Mouse (Mus musculus) heart, adult 2 months (tissue): ENCODE measurements around the gene Pcgf2. TPM values are rescaled to one million over a fixed set of nuclear protein-coding genes. Genes with fewer than 3 reads are reported as not detected.
A peak's percentile ranks its signal among the peaks of the same experiment; 100 is the strongest.

ENCODE experiments used
- DNase-seq, 2 experiments: peaks; one replicate each; pipeline ENCODE4 v3.0.0; 2021
- H3K27ac ChIP-seq: fragments of 200-600 bp; 2 replicates; pipeline ENCODE4 v1.8.1; 2022
- H3K27me3 ChIP-seq: fragments of 200-500 bp; 2 replicates; pipeline ENCODE4 v1.6.1; 2012; ENCODE audit warnings: mild to moderate bottlenecking, low read length, inconsistent platforms, mixed read lengths; ENCODE audit not compliant: control insufficient read depth, insufficient read depth
- H3K36me3 ChIP-seq: fragments of 200-500 bp; 2 replicates; pipeline ENCODE4 v1.6.1; 2012; ENCODE audit warnings: low read length, inconsistent platforms; ENCODE audit not compliant: control insufficient read depth, insufficient read depth
- H3K4me1 ChIP-seq: fragments of 200-500 bp; 2 replicates; pipeline ENCODE4 v1.6.1; 2011; ENCODE audit warnings: low read length; ENCODE audit not compliant: control insufficient read depth, insufficient read depth
- H3K4me3 ChIP-seq: fragments of 200-600 bp; 2 replicates; pipeline ENCODE4 v1.8.1; 2022
- H3K79me2 ChIP-seq: fragments of 200-500 bp; replicated peaks from 2 replicates; pipeline ENCODE4 v1.6.1; 2012; ENCODE audit warnings: mild to moderate bottlenecking, inconsistent platforms, low read length, moderate library complexity, mixed read lengths; ENCODE audit not compliant: control insufficient read depth, insufficient read depth
- H3K9ac ChIP-seq: fragments of 200-500 bp; 2 replicates; pipeline ENCODE4 v1.6.1; 2012; ENCODE audit warnings: low read depth, mild to moderate bottlenecking, control low read depth, inconsistent platforms, low read length, mixed read lengths
- CTCF ChIP-seq: fragments of 200-600 bp; IDR thresholded peaks from 2 replicates; pipeline ENCODE4 v1.8.1; 2022; ENCODE audit warnings: antibody characterized with exemption, mild to moderate bottlenecking, moderate library complexity
- EP300 ChIP-seq: fragments of 200-500 bp; IDR thresholded peaks from 2 replicates; pipeline ENCODE4 v1.6.1; 2011; ENCODE audit warnings: low read depth, low read length, control low read depth; ENCODE audit not compliant: insufficient read depth
- POLR2A ChIP-seq: fragments of 200-500 bp; IDR thresholded peaks from 2 replicates; pipeline ENCODE4 v1.6.1; 2011; ENCODE audit warnings: mild to moderate bottlenecking, low read depth, low read length, control low read depth; ENCODE audit not compliant: insufficient read depth
- WGBS: fragments of 180-500 bp; shearing (Covaris S2); methylation state at CpG from one replicate; pipeline ENCODE4 v1.1.7; 2018; 5-methylcytosine and 5-hydroxymethylcytosine counted together
- intact Hi-C: fragments of 180-260 bp; cut with DNase I; formaldehyde crosslinking; loops from one replicate; pipeline ENCODE4 v1.15.1; 2025
- polyA plus RNA-seq: library from polyadenylated mRNA; depleted of rRNA; stranded (reverse); fragments of >200 nt; gene quantifications from 2 replicates; pipeline ENCODE4 v1.2.3, GENCODE M21; 2012
- total RNA-seq, 2 experiments: library from RNA; stranded (reverse); gene quantifications; 2 replicates each; pipeline ENCODE4 v1.2.3; 2021

Gene Pcgf2
- total and polyA plus RNA-seq, 3 experiments, result 4.1 to 17.8 (median 5.6) TPM

DNA sequence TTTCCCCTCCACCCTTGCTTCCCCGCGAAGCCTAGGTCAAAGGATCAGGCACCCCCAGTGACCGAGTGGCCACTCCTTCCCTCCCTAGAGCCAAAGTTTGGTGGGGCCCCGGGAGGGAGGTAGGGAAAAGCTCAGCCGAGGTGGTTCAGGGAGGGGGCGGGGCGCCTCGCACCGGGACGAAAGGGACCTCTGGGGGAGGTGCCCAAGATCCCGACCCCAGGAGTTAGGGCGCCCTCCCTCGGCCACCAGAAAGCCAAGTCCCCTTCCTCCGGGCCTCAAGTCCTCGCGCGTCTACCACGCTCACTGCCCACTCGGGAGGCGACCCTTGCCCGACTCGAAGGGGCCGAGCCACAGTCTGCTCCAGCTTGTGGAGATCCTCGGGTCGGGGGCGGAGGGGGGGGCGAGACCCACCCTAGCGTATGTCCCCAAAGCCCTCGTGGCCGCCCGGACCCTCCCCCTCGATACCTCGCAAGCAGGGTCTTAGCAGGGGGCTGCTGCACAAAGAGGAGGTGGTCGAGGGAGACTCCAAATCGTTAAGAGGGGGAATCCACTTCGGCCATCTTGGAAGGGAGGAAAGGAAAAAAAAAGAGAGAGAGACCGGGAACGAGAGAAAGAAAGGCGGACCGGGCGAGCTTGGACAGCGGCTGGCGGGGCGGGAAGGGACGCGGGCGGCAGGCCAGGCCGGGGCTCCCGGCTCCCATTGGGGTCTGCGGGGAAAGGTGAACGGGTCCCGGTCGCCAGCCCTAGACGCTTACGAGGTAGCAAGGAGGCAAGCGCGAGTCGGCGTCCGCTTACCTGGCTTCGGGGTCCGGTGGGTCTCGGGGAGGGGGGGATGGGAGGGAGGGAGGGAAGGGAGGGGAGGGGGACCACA, 1.3 kb downstream of the Pcgf2 start:
- H3K36me3 ChIP-seq, result no peaks in the 10 kb centered on the region
- no peaks in the 10 kb centered on the region; the same call in 1 of the 2 replicates for H3K79me2 ChIP-seq
- TF ChIP-seq EP300 (0 out of 2 replicates have a peak, but pooled peaks have one; percentile 3), CTCF (peak; percentile 61), POLR2A (no peak)
- peak overlapping the region; percentile 81 for H3K9ac ChIP-seq
- WGBS, result under 1% methylated on average over 62 of the region's 63 CpGs
- H3K27ac ChIP-seq, result peak overlapping the region; percentile 51
- intact Hi-C loops, result loop anchor here (2.0 kb wide), 1 partner anchor 38 kb away; no protein-coding TSS in a partner anchor
- peak; percentile 74 to 77 for DNase-seq
- peak overlapping the region; percentile 74 for H3K4me3 ChIP-seq
- H3K4me1 ChIP-seq, result peaks cover 7% of the 10 kb centered on the region
- no peaks in the 10 kb centered on the region for H3K27me3 ChIP-seq

DNA sequence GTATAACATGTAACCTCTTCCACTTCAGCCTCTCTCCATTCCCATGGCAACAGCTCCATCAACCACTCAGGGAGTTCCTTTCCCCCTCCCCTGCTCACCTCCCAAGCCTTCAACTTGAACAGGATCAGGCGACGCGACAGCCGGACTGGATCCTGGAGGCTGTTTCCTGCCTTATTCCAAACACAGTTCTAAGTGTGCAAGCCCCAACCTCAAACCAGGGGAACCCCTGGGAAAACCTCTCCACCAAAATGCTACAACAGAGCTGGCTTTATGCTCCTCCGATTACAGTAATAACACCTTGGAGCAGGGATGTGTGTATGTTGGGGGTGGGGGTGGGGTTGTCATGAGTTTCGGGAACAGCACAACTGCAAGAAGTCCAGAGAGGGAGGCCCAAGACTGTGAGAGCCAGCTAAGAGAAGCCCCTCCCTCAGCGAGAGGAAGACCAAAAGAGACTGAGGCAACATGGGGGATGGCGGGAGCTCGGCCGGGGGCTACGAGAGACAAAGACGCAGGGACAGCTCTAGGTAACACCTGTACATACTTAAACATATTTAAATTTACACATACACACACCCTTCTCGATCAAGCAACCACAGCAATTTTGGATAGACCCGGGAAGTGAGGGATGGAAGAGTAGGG, 2.3 kb downstream of the Pcgf2 start:
- Histone ChIP-seq H3K79me2 (no peaks in the 10 kb centered on the region; the same call in 1 of the 2 replicates), H3K27me3 (no peaks in the 10 kb centered on the region), H3K4me1 (peaks cover 6% of the 10 kb centered on the region), H3K4me3 (peak overlapping the region; percentile 74), H3K36me3 (no peaks in the 10 kb centered on the region), H3K9ac (no peak overlapping the region; the same call in 1 of the 2 replicates), H3K27ac (peak overlapping the region; percentile 51; the same call in 1 of the 2 replicates)
- TF ChIP-seq POLR2A (no peak), CTCF (no peak), EP300 (no peak)
- no peak for DNase-seq
- intact Hi-C loops, result loop anchor here (2.0 kb wide), 1 partner anchor 37 kb away; no protein-coding TSS in a partner anchor
- 26% methylated on average over 14 of the region's 14 CpGs for WGBS

DNA sequence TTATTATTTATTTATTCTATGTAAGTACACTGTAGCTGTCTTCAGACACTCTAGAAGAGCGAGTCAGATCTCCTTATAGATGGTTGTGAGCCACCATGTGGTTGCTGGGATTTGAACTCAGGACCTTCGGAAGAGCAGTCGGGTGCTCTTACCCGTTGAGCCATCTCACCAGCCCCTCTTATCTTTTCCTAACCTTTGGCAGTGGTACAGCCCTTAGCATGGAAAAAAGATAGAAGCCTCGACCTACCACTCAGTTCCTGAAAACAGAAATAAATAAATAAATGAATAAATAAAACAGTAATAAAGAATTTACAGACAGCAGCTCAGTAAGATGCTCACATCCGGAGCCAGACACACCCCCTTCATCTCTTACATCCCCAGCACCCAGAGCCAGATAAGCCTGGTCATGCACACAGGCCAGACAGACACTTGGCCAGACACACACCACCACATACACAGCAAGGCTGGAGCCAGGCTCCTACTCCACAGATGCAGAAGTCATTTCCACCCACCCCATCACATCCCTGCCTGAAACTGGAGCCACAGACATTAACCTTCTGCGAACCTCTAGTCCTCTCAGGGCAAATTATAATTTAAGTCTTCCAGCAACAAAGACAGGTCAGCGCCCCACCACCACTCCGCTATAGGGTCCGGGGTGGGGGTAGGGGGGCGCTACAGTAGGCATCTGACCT, 3.0 kb downstream of the Pcgf2 start:
- Histone ChIP-seq H3K4me3 (no peak overlapping the region), H3K27ac (no peak overlapping the region)
- DNase-seq, result no peak

DNA sequence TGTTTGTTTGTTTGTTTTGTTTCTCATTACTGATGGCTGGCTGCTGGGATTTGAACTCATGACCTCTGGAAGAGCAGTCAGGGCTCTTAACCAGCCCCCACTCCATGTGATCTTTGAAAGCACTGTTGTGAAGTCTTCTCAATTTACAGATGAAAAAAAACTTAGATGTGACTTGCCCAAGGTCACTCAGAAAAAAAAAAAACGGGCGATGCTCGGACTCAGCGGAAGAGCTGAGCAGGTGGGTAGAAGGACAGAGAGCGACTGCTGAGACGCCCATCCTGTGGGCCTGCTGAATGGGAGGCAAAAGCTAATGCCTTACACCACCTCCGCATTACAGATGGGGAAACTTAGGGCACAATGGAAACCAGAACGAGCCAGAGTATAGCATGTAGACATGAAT, 3.6 kb downstream of the Pcgf2 start:
- intact Hi-C loops, result no loop called here
- 87% methylated on average over 8 of the region's 8 CpGs for WGBS
- H3K4me3 ChIP-seq, result no peak overlapping the region
- H3K27ac ChIP-seq, result no peak overlapping the region
- H3K27me3 ChIP-seq, result no peaks in the 10 kb centered on the region
- H3K4me1 ChIP-seq, result peaks cover 4% of the 10 kb centered on the region
- no peaks in the 10 kb centered on the region for H3K36me3 ChIP-seq
- no peak overlapping the region for H3K9ac ChIP-seq
- TF ChIP-seq CTCF (no peak), POLR2A (no peak), EP300 (no peak)
- no peak for DNase-seq
- H3K79me2 ChIP-seq, result no peaks in the 10 kb centered on the region; the same call in 1 of the 2 replicates

More for the DNA sequence above, 3.0 kb downstream of the Pcgf2 start:
- 67% methylated on average over 11 of the region's 11 CpGs for WGBS
- H3K27me3 ChIP-seq, result no peaks in the 10 kb centered on the region
- H3K36me3 ChIP-seq, result no peaks in the 10 kb centered on the region
- H3K79me2 ChIP-seq, result no peaks in the 10 kb centered on the region; the same call in 1 of the 2 replicates
- TF ChIP-seq CTCF (no peak), EP300 (no peak), POLR2A (no peak)
- H3K4me1 ChIP-seq, result peaks cover 6% of the 10 kb centered on the region
- intact Hi-C loops, result no loop called here
- H3K9ac ChIP-seq, result no peak overlapping the region

DNA sequence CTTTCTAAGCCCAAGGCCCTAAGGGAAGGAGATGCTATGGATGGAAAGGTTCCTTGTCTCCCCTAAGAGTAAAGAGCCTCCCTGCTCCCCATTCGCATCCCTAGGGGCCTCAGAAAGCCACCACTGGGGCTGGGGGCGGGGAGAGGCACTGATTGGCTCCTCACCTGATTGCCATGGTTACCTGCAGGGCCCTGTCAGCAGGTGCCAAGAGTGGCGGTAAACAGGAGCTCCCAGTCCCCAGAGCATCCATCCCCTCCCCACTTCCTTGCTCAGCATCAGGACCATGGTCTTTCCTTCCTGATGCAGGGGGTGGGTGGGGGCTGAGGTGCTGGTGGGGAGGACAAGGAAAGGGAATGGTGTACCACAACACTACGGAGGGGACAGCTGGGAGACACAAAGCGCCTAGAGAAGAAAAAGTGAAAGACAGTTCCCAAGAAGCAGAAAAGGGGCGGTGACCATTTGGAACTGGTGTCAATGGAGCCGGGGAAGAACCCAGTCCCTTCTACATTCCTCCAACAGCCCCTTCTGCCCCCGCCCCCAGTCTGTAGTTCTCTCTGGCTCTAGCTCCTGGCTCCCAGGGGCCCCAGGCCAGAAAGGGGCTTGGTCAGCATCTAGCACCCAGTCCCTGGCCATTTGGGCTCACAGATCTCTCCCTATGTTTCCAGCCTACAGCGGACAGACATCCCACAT, 4.4 kb downstream of the Pcgf2 start:
- Histone ChIP-seq H3K4me1 (peaks cover 3% of the 10 kb centered on the region), H3K9ac (no peak overlapping the region), H3K27ac (no peak overlapping the region), H3K27me3 (no peaks in the 10 kb centered on the region), H3K36me3 (no peaks in the 10 kb centered on the region), H3K79me2 (no peaks in the 10 kb centered on the region; the same call in 1 of the 2 replicates), H3K4me3 (no peak overlapping the region)
- no peak for TF ChIP-seq EP300
- TF ChIP-seq CTCF, result no peak
- TF ChIP-seq POLR2A, result no peak
- DNase-seq, result no peak
- intact Hi-C loops, result no loop called here
- WGBS, result 76% methylated on average over 9 of the region's 9 CpGs
